Mouse (Mus musculus) forebrain, embryonic 11.5 days (tissue): ENCODE results near the gene Tgoln1. TPM values are rescaled to one million over a fixed set of nuclear protein-coding genes. Genes with fewer than 3 reads are reported as not detected.

ENCODE experiments used
- ATAC-seq: fragments of 200-750 bp; cut with Nextera tagmentation; replicated peaks from 2 replicates; pipeline ENCODE4 v1.8.0; 2017; ENCODE audit warnings: moderate TSS enrichment; ENCODE audit not compliant: low FRiP score
- DNase-seq: peaks from one replicate; pipeline ENCODE4 v3.0.0-alpha.2; 2017; ENCODE audit warnings: low spot score
- H3K27ac ChIP-seq: fragments of 300-500 bp; sonication (generic); 2 replicates; pipeline ENCODE4 v1.5.1; 2014; ENCODE audit warnings: low read depth, low read length
- H3K27me3 ChIP-seq: fragments of 300-500 bp; sonication (generic); 2 replicates; pipeline ENCODE4 v1.6.1; 2014; ENCODE audit warnings: mild to moderate bottlenecking, low read length, mixed read lengths; ENCODE audit not compliant: control insufficient read depth, insufficient read depth
- H3K36me3 ChIP-seq: fragments of 300-500 bp; sonication (generic); 2 replicates; pipeline ENCODE4 v1.6.1; 2014; ENCODE audit warnings: mild to moderate bottlenecking, low read length, moderate library complexity, mixed read lengths; ENCODE audit not compliant: control insufficient read depth, insufficient read depth
- H3K4me1 ChIP-seq: fragments of 300-500 bp; sonication (generic); replicated peaks from 2 replicates; pipeline ENCODE4 v1.6.1; 2014; ENCODE audit warnings: low read length, mixed read lengths; ENCODE audit not compliant: control insufficient read depth, insufficient read depth
- H3K4me2 ChIP-seq: fragments of 300-500 bp; sonication (generic); 2 replicates; pipeline ENCODE4 v1.6.1; 2014; ENCODE audit warnings: low read depth, mild to moderate bottlenecking, low read length, moderate library complexity, mixed read lengths; ENCODE audit not compliant: severe bottlenecking
- H3K4me3 ChIP-seq: fragments of 300-500 bp; sonication (generic); 2 replicates; pipeline ENCODE4 v1.5.1; 2014; ENCODE audit warnings: low read depth, low read length
- H3K9ac ChIP-seq: fragments of 300-500 bp; sonication (generic); 2 replicates; pipeline ENCODE4 v1.6.1; 2014; ENCODE audit warnings: low read length
- H3K9me3 ChIP-seq: fragments of 300-500 bp; sonication (generic); 2 replicates; pipeline ENCODE4 v1.6.1; 2016; ENCODE audit warnings: low read length, mixed read lengths; ENCODE audit not compliant: control insufficient read depth
- WGBS: fragments of 180-500 bp; shearing (Covaris S2); extraction: QIAGEN DNeasy Blood & Tissue Kit; methylation state at CpG from one replicate; pipeline ENCODE4 v1.1.7; 2014; 5-methylcytosine and 5-hydroxymethylcytosine counted together
- polyA plus RNA-seq: library from polyadenylated mRNA; unstranded; fragments of >200 nt; fragmentation: Nextera tagmentation; extraction: Ambion mirVana; gene quantifications from 2 replicates; pipeline ENCODE4 v1.2.1, GENCODE M21; 2014

Tgoln1 gene
- polyA plus RNA-seq, 1 experiment from 2014 or later, result 34.1 TPM

- no peak for DNase-seq
- no peak for ATAC-seq
- Histone ChIP-seq H3K4me3 (no peak overlapping the region), H3K36me3 (no peaks in the 10 kb centered on the region), H3K9ac (no peak overlapping the region; the same call in 1 of the 2 replicates), H3K9me3 (no peaks in the 10 kb centered on the region), H3K27ac (no peak overlapping the region), H3K27me3 (no peaks in the 10 kb centered on the region), H3K4me2 (no peak overlapping the region), H3K4me1 (0 out of 2 replicates have a peak, but pooled peaks cover 2% of the 10 kb centered on the region)
- 73% methylated on average over 5 of the region's 5 CpGs for WGBS
These were observed 53.9 kb downstream of the Tgoln1 start for GRCm38 (mm10) chr6:72562894-72563293.

GRCm38 (mm10) chr6:72562486-72562885 lies 54.3 kb downstream of the Tgoln1 start:
- H3K4me3 ChIP-seq, result no peak overlapping the region
- no peaks in the 10 kb centered on the region for H3K36me3 ChIP-seq
- H3K9me3 ChIP-seq, result no peaks in the 10 kb centered on the region
- 49% methylated on average over 6 of the region's 6 CpGs for WGBS
- no peaks in the 10 kb centered on the region for H3K27me3 ChIP-seq
- no peak overlapping the region for H3K4me2 ChIP-seq
- H3K4me1 ChIP-seq, result 0 out of 2 replicates have a peak, but pooled peaks cover 2% of the 10 kb centered on the region
- ATAC-seq, result no peak
- no peak overlapping the region for H3K9ac ChIP-seq
- H3K27ac ChIP-seq, result no peak overlapping the region
- DNase-seq, result no peak

- Histone ChIP-seq H3K9me3 (no peaks in the 10 kb centered on the region), H3K27ac (no peak overlapping the region), H3K4me3 (no peak overlapping the region), H3K27me3 (no peaks in the 10 kb centered on the region), H3K36me3 (no peaks in the 10 kb centered on the region), H3K4me2 (no peak overlapping the region), H3K9ac (no peak overlapping the region), H3K4me1 (0 out of 2 replicates have a peak, but pooled peaks cover 2% of the 10 kb centered on the region)
- DNase-seq (no peak), ATAC-seq (no peak)
- 75% methylated on average over 8 of the region's 8 CpGs for WGBS
These were observed 56.0 kb downstream of the Tgoln1 start for GRCm38 (mm10) chr6:72560801-72561200.

Other genes starting within 250 kb of the Tgoln1 start
- gene Vamp5, start 236.5 kb downstream of the Tgoln1 start, polyA plus RNA-seq, result 8.1 and 11.9 TPM in 2 replicates
- 34.1 and 35.6 TPM in 2 replicates for gene Vamp8, start 226.3 kb downstream of the Tgoln1 start, polyA plus RNA-seq
- 11.7 and 13.5 TPM in 2 replicates for gene Ggcx, start 202.7 kb downstream of the Tgoln1 start, polyA plus RNA-seq
- 504 and 506 TPM in 2 replicates for gene Mat2a, start 177.4 kb downstream of the Tgoln1 start, polyA plus RNA-seq
- 0.36 and 0.51 TPM in 2 replicates for gene Sh2d6, start 95.3 kb downstream of the Tgoln1 start, polyA plus RNA-seq
- gene Capg, start 72.6 kb downstream of the Tgoln1 start, polyA plus RNA-seq, result 7.1 and 8.4 TPM in 2 replicates
- gene Elmod3, start 18.6 kb downstream of the Tgoln1 start, polyA plus RNA-seq, result 15.8 and 16.5 TPM in 2 replicates
- 5.3 and 6.3 TPM in 2 replicates for gene Retsat, start 18.5 kb downstream of the Tgoln1 start, polyA plus RNA-seq
- gene Tcf7l1, start 172.3 kb upstream of the Tgoln1 start, polyA plus RNA-seq, result 31.2 and 33.3 TPM in 2 replicates